Mouse (Mus musculus): ENCODE data around the gene Aqp7.

Gene Aqp7

GRCm38 (mm10) chr4:41057361-41057760, 9.4 kb upstream of the Aqp7 start:
- DNase-seq (ENCODE audit: low read depth): no peak

- DNase-seq (ENCODE audit: low read depth): no peak
These were observed 8.9 kb upstream of the Aqp7 start for GRCm38 (mm10) chr4:41056742-41057332.

GRCm38 (mm10) chr4:41056253-41056652, 8.3 kb upstream of the Aqp7 start:
- DNase-seq (ENCODE audit: low read depth): no peak

- DNase-seq (ENCODE audit: low read depth): no peak
These were observed 7.2 kb upstream of the Aqp7 start for GRCm38 (mm10) chr4:41055111-41055510.

- DNase-seq (ENCODE audit: low read depth): peak; percentile 31
These were observed 3.8 kb upstream of the Aqp7 start for GRCm38 (mm10) chr4:41051781-41052180.

- DNase-seq (ENCODE audit: low read depth): peak; percentile 84
These were observed 3.1 kb upstream of the Aqp7 start for GRCm38 (mm10) chr4:41050726-41051675.

- peak; percentile 85 for DNase-seq (ENCODE audit: low read depth)
These were observed 987 bp upstream of the Aqp7 start for GRCm38 (mm10) chr4:41048926-41049325.

- no peak for DNase-seq (ENCODE audit: low read depth)
These were observed 1.6 kb downstream of the Aqp7 start for GRCm38 (mm10) chr4:41046254-41046795.

- DNase-seq (ENCODE audit: low read depth): no peak
These were observed 2.7 kb downstream of the Aqp7 start for GRCm38 (mm10) chr4:41045288-41045687.

- DNase-seq (ENCODE audit: low read depth): no peak
These were observed 4.0 kb downstream of the Aqp7 start for GRCm38 (mm10) chr4:41043961-41044360.

GRCm38 (mm10) chr4:41042880-41043279, 5.1 kb downstream of the Aqp7 start:
- DNase-seq (ENCODE audit: low read depth): no peak

- no peak for DNase-seq (ENCODE audit: low read depth)
These were observed 7.0 kb downstream of the Aqp7 start for GRCm38 (mm10) chr4:41040983-41041382.

- DNase-seq (ENCODE audit: low read depth): no peak
These were observed 10.0 kb downstream of the Aqp7 start for GRCm38 (mm10) chr4:41037942-41038341.

- no peak for DNase-seq (ENCODE audit: low read depth)
These were observed 16.7 kb downstream of the Aqp7 start for GRCm38 (mm10) chr4:41031242-41031641.

- no peak for DNase-seq (ENCODE audit: low read depth)
These were observed 18.6 kb downstream of the Aqp7 start for GRCm38 (mm10) chr4:41029372-41029771.

- peak; percentile 71 for DNase-seq (ENCODE audit: low read depth)
These were observed 19.7 kb downstream of the Aqp7 start for GRCm38 (mm10) chr4:41028272-41028671.

GRCm38 (mm10) chr4:41027872-41028271, 20.1 kb downstream of the Aqp7 start:
- no peak for DNase-seq (ENCODE audit: low read depth)

GRCm38 (mm10) chr4:41026086-41026787, 21.7 kb downstream of the Aqp7 start:
- peak; percentile 78 for DNase-seq (ENCODE audit: low read depth)

GRCm38 (mm10) chr4:41021094-41021493, 26.8 kb downstream of the Aqp7 start:
- DNase-seq (ENCODE audit: low read depth): peak; percentile 14

- no peak for DNase-seq (ENCODE audit: low read depth)
These were observed 32.1 kb downstream of the Aqp7 start for GRCm38 (mm10) chr4:41015798-41016197.

GRCm38 (mm10) chr4:41013351-41013750, 34.6 kb downstream of the Aqp7 start:
- no peak for DNase-seq (ENCODE audit: low read depth)
